In the genomic region with DNA sequence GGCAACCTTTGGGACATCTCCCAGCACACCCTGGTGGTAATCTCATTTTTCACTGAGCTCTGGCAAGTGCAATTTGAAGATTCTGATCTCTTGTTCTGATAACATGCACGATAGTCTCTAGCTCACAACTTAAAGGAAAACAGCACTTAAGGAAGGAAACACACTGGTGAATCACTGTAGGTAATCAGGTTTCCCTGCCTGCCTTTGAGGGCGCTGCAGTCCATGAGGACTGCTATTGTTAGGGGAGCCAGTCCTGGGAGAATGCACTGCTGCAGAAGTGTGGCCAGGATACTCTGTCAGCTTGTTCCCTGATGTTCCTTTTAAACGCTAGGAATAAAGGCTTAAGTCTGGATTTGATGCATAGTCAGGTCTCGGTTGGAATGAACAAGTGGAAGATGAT, we compare ENCODE assay signal across 14 mouse cellular contexts. TPM values are rescaled to one million over a fixed set of nuclear protein-coding genes. Genes with fewer than 3 reads are reported as not detected.
DNase-seq lines count a peak whose midpoint lies in the region; ATAC-seq and TF ChIP-seq lines count a peak whose summit lies in the region.
"Had no signal": no experiment of that assay in that cellular context is flagged by ENCODE, and none has a peak within 500 bp of the region (broad histone marks: within the 10 kb centered on the region; RNA-seq: fewer than 3 reads in every experiment).

No protein-coding gene starts in this region.

- H3K27ac ChIP-seq in gastrocnemius, adult 2 months = no peak overlapping the region
- no peak overlapping the region for H3K27ac ChIP-seq in midbrain, embryonic 15.5 days
- H3K27ac ChIP-seq: liver, embryonic 12.5 days; macrophage had no signal

- no peak for DNase-seq in gastrocnemius, adult 2 months
- DNase-seq in gastrocnemius, adult 8-10 months (ENCODE audit: low spot score in 2 of 2) = no peak
- peak; percentile 25 for DNase-seq in kidney, postnatal 10 days
- DNase-seq in kidney, postnatal 25 days = no peak
- peak; percentile 68 for DNase-seq in brain, adult 2 months (ENCODE audit: low read depth, low spot score)
- DNase-seq in c-Kit-positive CD71-positive TER-119-positive erythroid progenitor cells, embryonic 14.5 days (ENCODE audit: low spot score) = no peak
- DNase-seq in urinary bladder, adult 18-20 months (ENCODE audit: low spot score in 2 of 2) = no peak
- DNase-seq: adrenal gland, adult 2 months; right cerebral cortex, postnatal 25 days; thymus, postnatal 36 days had no signal

- no peak overlapping the region for H3K4me3 ChIP-seq in gastrocnemius, adult 2 months
- H3K4me3 ChIP-seq in midbrain, embryonic 15.5 days = no peak overlapping the region
- H3K4me3 ChIP-seq: liver, embryonic 12.5 days had no signal

- H3K4me2 ChIP-seq in midbrain, embryonic 15.5 days = peak overlapping the region; percentile 1; the same call in 1 of the 2 replicates
- H3K4me2 ChIP-seq: liver, embryonic 12.5 days had no signal

- WGBS in midbrain, embryonic 15.5 days = 25% methylated on average over 4 of the region's 4 CpGs

- intact Hi-C loops in gastrocnemius, adult 2 months (cut with DNase I) = loop anchor here (2.0 kb wide), 1 partner anchor 333 kb away; no protein-coding TSS in a partner anchor

- ATAC-seq in midbrain, embryonic 15.5 days (replicated peaks) = no peak
- ATAC-seq: forebrain, embryonic 14.5 days; liver, embryonic 12.5 days had no signal

- H3K27me3 ChIP-seq in midbrain, embryonic 15.5 days (replicated peaks) = peaks cover 13% of the 10 kb centered on the region; the same call in 1 of the 2 replicates

- peaks cover 20% of the 10 kb centered on the region for H3K4me1 ChIP-seq in midbrain, embryonic 15.5 days

- peak; percentile 19; the same call in 1 of the 2 replicates for TF ChIP-seq CTCF in gastrocnemius, adult 2 months (IDR thresholded peaks at IDR 0.05)

- no peaks in the 10 kb centered on the region for H3K36me3 ChIP-seq in midbrain, embryonic 15.5 days (replicated peaks)
- H3K36me3 ChIP-seq: liver, embryonic 12.5 days had no signal

- H3K9me3 ChIP-seq in midbrain, embryonic 15.5 days = no peaks in the 10 kb centered on the region
- H3K9me3 ChIP-seq: liver, embryonic 12.5 days had no signal

- no peak overlapping the region for H3K9ac ChIP-seq in midbrain, embryonic 15.5 days
- H3K9ac ChIP-seq: liver, embryonic 12.5 days had no signal

RNA-seq across cellular contexts. Expression of gene Slc4a4, which starts 2.7 kb away (rescaled TPM):
- total RNA-seq in gastrocnemius, adult 2 months (2021) = 10 to 100 TPM; 14.0 to 19.8 TPM
- total RNA-seq in gastrocnemius, adult 8-10 months (2022) = 10 to 100 TPM; 20.2 to 38.8 (median 23.6) TPM
- 6.7 and 7.7 TPM in 2 replicates for polyA plus RNA-seq in midbrain, embryonic 15.5 days (2015; fragmentation: Nextera tagmentation; extraction: Ambion mirVana)
- polyA plus RNA-seq: macrophage had no signal

Comparison
In these comparisons a context has a peak if more than half of its experiments do, and no peak if none do; other contexts are left out.
1. DNase-seq: peak in kidney, postnatal 10 days (single experiment) and brain, adult 2 months (single experiment); none in gastrocnemius, adult 2 months (single experiment), gastrocnemius, adult 8-10 months (0 of 2), kidney, postnatal 25 days (0 of 2), c-Kit-positive CD71-positive TER-119-positive erythroid progenitor cells, embryonic 14.5 days (single experiment) and urinary bladder, adult 18-20 months (0 of 2).